Comparison of ENCODE assay signal across 24 mouse cellular contexts in genomic region chr19:4898972-4899371, GRCm38 (mm10). TPM values are rescaled to one million over a fixed set of nuclear protein-coding genes. Genes with fewer than 3 reads are reported as not detected.
DNase-seq lines count a peak whose midpoint lies in the region; ATAC-seq and TF ChIP-seq lines count a peak whose summit lies in the region.
"Had no signal": no experiment of that assay in that cellular context is flagged by ENCODE, and none has a peak within 500 bp of the region (broad histone marks: within the 10 kb centered on the region; RNA-seq: fewer than 3 reads in every experiment).

No protein-coding gene starts in this region.

- no peaks in the 10 kb centered on the region for H3K79me2 ChIP-seq in C2C12 (ENCODE audit: control insufficient read depth, insufficient read depth)
- H3K79me2 ChIP-seq in myocyte (ENCODE audit: control insufficient read depth, insufficient read depth): no peaks in the 10 kb centered on the region

- no peak overlapping the region for H3K9ac ChIP-seq in kidney, embryonic 16.5 days (replicated peaks; ENCODE audit: low read length)
- H3K9ac ChIP-seq: embryonic facial prominence, embryonic 15.5 days; hindbrain, embryonic 12.5 days; hindbrain, embryonic 15.5 days had no signal

- 0 out of 2 replicates have a peak, but pooled peaks cover 2% of the 10 kb centered on the region for H3K36me3 ChIP-seq in kidney, embryonic 16.5 days (ENCODE audit: insufficient read depth, low read length)
- no peaks in the 10 kb centered on the region for H3K36me3 ChIP-seq in kidney, adult 2 months (ENCODE audit: control insufficient read depth, insufficient read depth, low read length)
- H3K36me3 ChIP-seq in C2C12 (ENCODE audit: control insufficient read depth, insufficient read depth): no peaks in the 10 kb centered on the region
- no peaks in the 10 kb centered on the region for H3K36me3 ChIP-seq in myocyte (ENCODE audit: control insufficient read depth, insufficient read depth)

- H3K27me3 ChIP-seq in kidney, embryonic 16.5 days (ENCODE audit: insufficient read depth, low read length): no peaks in the 10 kb centered on the region
- no peaks in the 10 kb centered on the region for H3K27me3 ChIP-seq in kidney, adult 2 months (replicated peaks; ENCODE audit: control insufficient read depth, insufficient read depth, low read length)
- H3K27me3 ChIP-seq in C2C12 (ENCODE audit: control insufficient read depth, insufficient read depth, insufficient read length) (no peaks in the 10 kb centered on the region), myocyte (ENCODE audit: control insufficient read depth, insufficient read depth, insufficient read length) (no peaks in the 10 kb centered on the region)
- H3K27me3 ChIP-seq: embryonic facial prominence, embryonic 15.5 days; hindbrain, embryonic 12.5 days; hindbrain, embryonic 15.5 days had no signal

- no peaks in the 10 kb centered on the region for H3K79me3 ChIP-seq in C2C12 (ENCODE audit: low read depth)

- no peak overlapping the region for H3K4me2 ChIP-seq in kidney, embryonic 16.5 days (replicated peaks; ENCODE audit: low read depth, low read length)
- peak overlapping the region; percentile 8 for H3K4me2 ChIP-seq in myocyte (ENCODE audit: low read depth)
- H3K4me2 ChIP-seq: embryonic facial prominence, embryonic 15.5 days; heart, embryonic 11.5 days; hindbrain, embryonic 12.5 days; hindbrain, embryonic 15.5 days had no signal

- no peak for ATAC-seq in kidney, embryonic 16.5 days (ENCODE audit: low FRiP score, low TSS enrichment)
- ATAC-seq: activated CD4-positive, CD25-positive, alpha-beta regulatory T cell, adult 4 months; CD4-positive, CD25-positive, alpha-beta regulatory T cell, adult 4 months; forebrain, embryonic 14.5 days had no signal

- 29% methylated on average over 9 of the region's 9 CpGs for WGBS in kidney, embryonic 16.5 days
- 60% methylated on average over 9 of the region's 9 CpGs for WGBS in kidney, adult 2 months

- TF ChIP-seq CTCF in gastrocnemius, adult 2 months (IDR thresholded peaks at IDR 0.05): no peak
- no peak for TF ChIP-seq CTCF in kidney, adult 2 months (conservative IDR thresholded peaks at IDR 0.05; ENCODE audit: insufficient read depth, insufficient read length, low read depth, low read length)
- no peak for TF ChIP-seq CTCF in C2C12 (IDR thresholded peaks at IDR 0.05; ENCODE audit: control insufficient read depth, insufficient read depth, insufficient read length)

- TF ChIP-seq POLR2A in kidney, adult 2 months (IDR thresholded peaks at IDR 0.05; ENCODE audit: low read depth, low read length): no peak
- TF ChIP-seq POLR2A in myocyte (IDR thresholded peaks at IDR 0.05; ENCODE audit: insufficient read length, low read depth): no peak

- peaks cover 7% of the 10 kb centered on the region; the same call in 1 of the 2 replicates for H3K4me1 ChIP-seq in kidney, embryonic 16.5 days (ENCODE audit: insufficient read depth, low read length)
- no peaks in the 10 kb centered on the region for H3K4me1 ChIP-seq in kidney, adult 2 months (ENCODE audit: control insufficient read depth, insufficient read depth, low read length)
- H3K4me1 ChIP-seq: embryonic facial prominence, embryonic 15.5 days; hindbrain, embryonic 12.5 days; hindbrain, embryonic 15.5 days had no signal

- H3K4me3 ChIP-seq in gastrocnemius, adult 2 months: peak overlapping the region; percentile 52
- no peak overlapping the region for H3K4me3 ChIP-seq in kidney, embryonic 16.5 days (ENCODE audit: low read length)
- H3K4me3 ChIP-seq in kidney, adult 2 months (ENCODE audit: insufficient read depth, low read depth, low read length): no peak overlapping the region
- H3K4me3 ChIP-seq in C2C12 (ENCODE audit: insufficient read depth, poor library complexity, severe bottlenecking): no peak overlapping the region
- H3K4me3 ChIP-seq in myocyte: no peak overlapping the region
- H3K4me3 ChIP-seq: embryonic facial prominence, embryonic 15.5 days; hindbrain, embryonic 12.5 days; hindbrain, embryonic 15.5 days had no signal

- intact Hi-C loops in gastrocnemius, adult 2 months (cut with DNase I): no loop called here

- H3K9me3 ChIP-seq in kidney, embryonic 16.5 days (ENCODE audit: low read length): no peaks in the 10 kb centered on the region
- H3K9me3 ChIP-seq: embryonic facial prominence, embryonic 15.5 days; hindbrain, embryonic 12.5 days; hindbrain, embryonic 15.5 days had no signal

- H3K27ac ChIP-seq in gastrocnemius, adult 2 months: peak overlapping the region; percentile 73
- peak overlapping the region; percentile 38; the same call in 1 of the 2 replicates for H3K27ac ChIP-seq in kidney, embryonic 16.5 days (ENCODE audit: low read length)
- no peak overlapping the region for H3K27ac ChIP-seq in kidney, adult 2 months (ENCODE audit: insufficient read depth, low read depth, low read length)
- H3K27ac ChIP-seq: embryonic facial prominence, embryonic 15.5 days; hindbrain, embryonic 12.5 days; hindbrain, embryonic 15.5 days had no signal

- H3ac ChIP-seq in C2C12 (ENCODE audit: control insufficient read depth, insufficient read length, low read depth): no peak overlapping the region
- H3ac ChIP-seq in myocyte (ENCODE audit: control insufficient read depth, insufficient read length): no peak overlapping the region

- DNase-seq in gastrocnemius, adult 2 months: peak; percentile 36
- no peak for DNase-seq in gastrocnemius, postnatal 25 days
- DNase-seq in kidney, adult 2 months: no peak
- no peak for DNase-seq in thymus, postnatal 25 days
- DNase-seq: adrenal gland, adult 8-10 months; adrenal gland, postnatal 25 days; B cell, adult 2 months; cerebellum, adult 11-12 months; cerebellum, adult 8-10 months; cerebellum, postnatal 10 days; cerebellum, postnatal 36 days; embryo, embryonic 11 days; gastrocnemius, postnatal 10 days; heart, adult 11 months had no signal

TF ChIP-seq in C2C12, 6 proteins besides CTCF, POLR2A, EP300 and RAD21:
- TF ChIP-seq CEBPB (IDR thresholded peaks at IDR 0.05; ENCODE audit: low read depth) (no peak), MYOD1 (IDR thresholded peaks at IDR 0.05; ENCODE audit: control insufficient read depth, insufficient read length, low read depth) (peak; percentile 17), USF1 (IDR thresholded peaks at IDR 0.05; ENCODE audit: low read depth) (no peak)

TF ChIP-seq in myocyte, 11 proteins besides CTCF, POLR2A, EP300 and RAD21:
- no peak for TF ChIP-seq TCF12 (IDR thresholded peaks at IDR 0.05; ENCODE audit: insufficient read depth, poor library complexity, severe bottlenecking)
- no peak for TF ChIP-seq CEBPB (IDR thresholded peaks at IDR 0.05; ENCODE audit: insufficient read depth, poor library complexity, severe bottlenecking)
- peak in 1 of 3 experiments; percentile 9 for TF ChIP-seq MYOG (IDR thresholded peaks at IDR 0.05; ENCODE audit: control insufficient read depth in 1 of 3, insufficient read depth in 1 of 3, insufficient read length in 2 of 3, low read depth in 2 of 3)
- no peak for TF ChIP-seq MAX (IDR thresholded peaks at IDR 0.05; ENCODE audit: low read depth)
- no peak for TF ChIP-seq POLR2AphosphoS2 (IDR thresholded peaks at IDR 0.05; ENCODE audit: insufficient read length, low read depth)
- TF ChIP-seq MYOD1 (IDR thresholded peaks at IDR 0.05; ENCODE audit: control insufficient read depth in 1 of 3, insufficient read length in 2 of 3, low read depth in 2 of 3): peak in 2 of 3 experiments; percentile 44 to 57
- no peak for TF ChIP-seq TCF3 (IDR thresholded peaks at IDR 0.05; ENCODE audit: insufficient read length, low read depth)
- TF ChIP-seq E2F4 (IDR thresholded peaks at IDR 0.05; ENCODE audit: insufficient read depth): no peak
- no peak for TF ChIP-seq SRF (IDR thresholded peaks at IDR 0.05; ENCODE audit: control insufficient read depth, insufficient read length, low read depth)
- TF ChIP-seq REST (IDR thresholded peaks at IDR 0.05; ENCODE audit: insufficient read depth, insufficient read length): no peak
- no peak for TF ChIP-seq USF1 (IDR thresholded peaks at IDR 0.05; ENCODE audit: low read depth)

RNA-seq across cellular contexts. Expression of gene Bbs1, which starts 7.5 kb away (rescaled TPM):
- 1 to 10 TPM; 1.5 to 2.1 TPM for total RNA-seq in gastrocnemius, adult 2 months (2021)
- total RNA-seq in gastrocnemius, postnatal 25 days (2021): 1 to 10 TPM; 1.6 to 2.6 TPM
- polyA plus RNA-seq in kidney, embryonic 16.5 days (2015; fragmentation: Nextera tagmentation; extraction: Ambion mirVana): 6.5 and 7.2 TPM in 2 replicates
- polyA plus RNA-seq in kidney, adult 2 months (2012; rRNA removed): 10.4 and 10.6 TPM in 2 replicates
- polyA plus RNA-seq in C2C12 (2012; fragmentation: generic; extraction: Trizol) (2.2 TPM), myocyte (2012; fragmentation: generic; extraction: Trizol) (3.6 TPM)

RNA-seq across cellular contexts. Expression of gene Zdhhc24, which starts 20.5 kb away (rescaled TPM):
- 1 to 10 TPM; 2.0 to 2.6 TPM for total RNA-seq in gastrocnemius, adult 2 months (2021)
- 1 to 10 TPM; 2.4 to 2.8 TPM for total RNA-seq in gastrocnemius, postnatal 25 days (2021)
- polyA plus RNA-seq in kidney, embryonic 16.5 days (2015; fragmentation: Nextera tagmentation; extraction: Ambion mirVana): 14.2 and 15.3 TPM in 2 replicates
- 19.8 and 26.9 TPM in 2 replicates for polyA plus RNA-seq in kidney, adult 2 months (2012; rRNA removed)
- 5.4 TPM for polyA plus RNA-seq in C2C12 (2012; fragmentation: generic; extraction: Trizol)
- 9.3 TPM for polyA plus RNA-seq in myocyte (2012; fragmentation: generic; extraction: Trizol)

RNA-seq across cellular contexts. Expression of gene Actn3, which starts 21.3 kb away (rescaled TPM):
- total RNA-seq in gastrocnemius, adult 2 months (2021): over 10,000 TPM in 1 of 2 experiments, 1,000 to 10,000 TPM in 1; 5,071 to 10,315 TPM
- total RNA-seq in gastrocnemius, postnatal 25 days (2021): 1,000 to 10,000 TPM; 7,181 to 7,860 TPM
- 9.4 and 11.0 TPM in 2 replicates for polyA plus RNA-seq in kidney, embryonic 16.5 days (2015; fragmentation: Nextera tagmentation; extraction: Ambion mirVana)
- 0.61 and 13.4 TPM in 2 replicates for polyA plus RNA-seq in kidney, adult 2 months (2012; rRNA removed)
- polyA plus RNA-seq in C2C12 (2012; fragmentation: generic; extraction: Trizol): 20.8 TPM
- 418 TPM for polyA plus RNA-seq in myocyte (2012; fragmentation: generic; extraction: Trizol)
- polyA plus RNA-seq: activated CD4-positive, CD25-positive, alpha-beta regulatory T cell, adult 4 months; CD4-positive, CD25-positive, alpha-beta regulatory T cell, adult 4 months had no signal

RNA-seq across cellular contexts. Expression of gene Dpp3, which starts 29.1 kb away (rescaled TPM):
- 10 to 100 TPM; 11.2 to 16.6 TPM for total RNA-seq in gastrocnemius, adult 2 months (2021)
- 10 to 100 TPM; 15.6 to 23.4 TPM for total RNA-seq in gastrocnemius, postnatal 25 days (2021)
- polyA plus RNA-seq in kidney, embryonic 16.5 days (2015; fragmentation: Nextera tagmentation; extraction: Ambion mirVana): 113 and 124 TPM in 2 replicates
- polyA plus RNA-seq in kidney, adult 2 months (2012; rRNA removed): 73.8 and 84.4 TPM in 2 replicates
- polyA plus RNA-seq in C2C12 (2012; fragmentation: generic; extraction: Trizol) (68.2 TPM), myocyte (2012; fragmentation: generic; extraction: Trizol) (71.6 TPM)

RNA-seq across cellular contexts. Expression of gene Peli3, which starts 44.0 kb away (rescaled TPM):
- 1 to 10 TPM; 1.5 to 2.1 TPM for total RNA-seq in gastrocnemius, adult 2 months (2021)
- 1 to 10 TPM in 1 of 2 experiments, under 1 TPM in 1; 0.87 to 1.2 TPM for total RNA-seq in gastrocnemius, postnatal 25 days (2021)
- 2.4 and 3.8 TPM in 2 replicates for polyA plus RNA-seq in kidney, embryonic 16.5 days (2015; fragmentation: Nextera tagmentation; extraction: Ambion mirVana)
- polyA plus RNA-seq in kidney, adult 2 months (2012; rRNA removed): 2.7 and 3.6 TPM in 2 replicates
- polyA plus RNA-seq in C2C12 (2012; fragmentation: generic; extraction: Trizol): 1.3 TPM
- polyA plus RNA-seq in myocyte (2012; fragmentation: generic; extraction: Trizol): 0.49 TPM

Comparison
In these comparisons a context has a peak if more than half of its experiments do, and no peak if none do; other contexts are left out.
1. RNA of gene Actn3, which starts 21.3 kb away (polyA plus RNA-seq): 418 TPM in myocyte (single experiment); 20.8 TPM in C2C12 (single experiment), 0.61 to 13.4 TPM in kidney, adult 2 months and 9.4 to 11.0 TPM in kidney, embryonic 16.5 days; every median in the first group is over 10 times any median in the second.